Mouse (Mus musculus): ENCODE results near the gene Bcl2l13. TPM values are rescaled to one million over a fixed set of nuclear protein-coding genes. Genes with fewer than 3 reads are reported as not detected.

Bcl2l13 gene
- total RNA-seq, 1 experiment: 19.5 TPM

GRCm38 (mm10) chr6:120821715-120822114 lies 14.3 kb upstream of the Bcl2l13 start:
- H3K36me3 ChIP-seq (ENCODE audit: control insufficient read depth, insufficient read depth, low read length, poor library complexity, severe bottlenecking): peaks cover 13% of the 10 kb centered on the region
- in situ Hi-C loops (cut with MboI; ENCODE audit: low sequenced_read_pairs in 2 of 2, unreplicated experiment in 2 of 2): no loop called here
- DNase-seq (ENCODE audit: low read depth, low spot score): no peak

DNA sequence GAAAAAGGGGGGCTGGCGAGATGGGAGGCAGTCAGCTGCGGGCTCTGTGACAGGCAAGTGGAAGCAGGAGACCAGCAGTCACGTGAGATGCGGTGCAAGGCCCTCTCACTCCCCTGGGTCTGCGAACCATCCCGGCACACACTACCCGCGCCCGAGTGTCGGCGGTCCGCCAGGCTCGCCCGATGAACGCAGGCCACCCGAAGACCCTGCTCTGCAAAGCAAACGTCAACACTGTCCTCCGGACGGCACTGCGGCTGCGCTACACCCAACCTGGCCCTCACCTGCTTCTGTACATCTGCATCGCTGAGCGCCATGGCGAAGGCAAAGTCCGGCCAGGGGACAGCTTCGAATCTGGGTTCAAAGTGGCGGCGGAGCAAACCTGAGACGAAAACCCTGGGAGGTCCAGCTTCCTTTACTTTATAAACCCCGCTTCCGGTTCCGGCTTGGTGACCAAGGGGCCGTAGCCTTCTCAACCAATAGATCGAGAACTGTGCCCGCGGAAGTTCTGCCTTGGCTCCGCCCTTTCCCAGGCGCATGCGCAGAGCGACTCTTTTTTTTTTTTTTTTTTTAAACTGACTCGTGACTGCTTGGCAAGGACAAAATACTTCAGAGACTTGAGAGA lies 13.6 kb upstream of the Bcl2l13 start, which contains the start of gene Atp6v1e1:
Atp6v1e1 (minus strand) TSS at position 487 of the 622 bp plus-strand sequence.
- DNase-seq (ENCODE audit: low read depth, low spot score): peak; percentile 97
- peak within 1 kb of the TSS; percentile 92 for H3K9ac ChIP-seq (ENCODE audit: insufficient read depth, low read depth, low read length, poor library complexity, severe bottlenecking)
- no peaks in the 10 kb centered on the region for H3K9me3 ChIP-seq (ENCODE audit: control insufficient read depth, insufficient read depth, low read depth, low read length)
- peak within 1 kb of the TSS; percentile 89 to 92 for H3K4me3 ChIP-seq (ENCODE audit: insufficient read depth in 1 of 2, low read depth in 1 of 2, low read length in 2 of 2, poor library complexity in 1 of 2, severe bottlenecking in 1 of 2)
- peaks cover 10% of the 10 kb centered on the region for H3K36me3 ChIP-seq (ENCODE audit: control insufficient read depth, insufficient read depth, low read length, poor library complexity, severe bottlenecking)
- TF ChIP-seq HCFC1 (IDR thresholded peaks at IDR 0.05; ENCODE audit: borderline replicate concordance, insufficient read depth, low read length) (peak; percentile 71; the same call in 1 of the 2 replicates), CHD2 (IDR thresholded peaks at IDR 0.05; ENCODE audit: low read depth, low read length) (no peak), ZC3H11A (IDR thresholded peaks at IDR 0.05; ENCODE audit: borderline replicate concordance, low read depth, low read length) (0 out of 2 replicates have a peak, but pooled peaks have one; percentile 8), MAFK (IDR thresholded peaks at IDR 0.05; ENCODE audit: insufficient read depth, low read depth, low read length) (no peak), ZNF384 (IDR thresholded peaks at IDR 0.05; ENCODE audit: low read depth, low read length) (peak; percentile 100)
- peak within 1 kb of the TSS; percentile 85 for H3K27ac ChIP-seq (ENCODE audit: insufficient read depth, low read depth, low read length, poor library complexity, severe bottlenecking)
- 0 out of 4 replicates have a peak, but pooled peaks cover 2 to 4% of the 10 kb centered on the region in 2 experiments for H3K4me1 ChIP-seq (ENCODE audit: control insufficient read depth in 2 of 2, insufficient read depth in 2 of 2, low read length in 2 of 2, poor library complexity in 1 of 2)
- in situ Hi-C loops (cut with MboI; ENCODE audit: low sequenced_read_pairs in 2 of 2, unreplicated experiment in 2 of 2): no loop called here

More at GRCm38 (mm10) chr6:120821715-120822114, 14.3 kb upstream of the Bcl2l13 start:
- Histone ChIP-seq H3K4me3 (ENCODE audit: insufficient read depth in 1 of 2, low read depth in 1 of 2, low read length in 2 of 2, poor library complexity in 1 of 2, severe bottlenecking in 1 of 2) (peak overlapping the region; percentile 89 to 92), H3K9me3 (ENCODE audit: control insufficient read depth, insufficient read depth, low read depth, low read length) (no peaks in the 10 kb centered on the region), H3K9ac (ENCODE audit: insufficient read depth, low read depth, low read length, poor library complexity, severe bottlenecking) (peak overlapping the region; percentile 56; the same call in 1 of the 2 replicates), H3K27ac (ENCODE audit: insufficient read depth, low read depth, low read length, poor library complexity, severe bottlenecking) (no peak overlapping the region), H3K4me1 (ENCODE audit: control insufficient read depth in 2 of 2, insufficient read depth in 2 of 2, low read length in 2 of 2, poor library complexity in 1 of 2) (0 out of 4 replicates have a peak, but pooled peaks cover 2 to 4% of the 10 kb centered on the region in 2 experiments)
- TF ChIP-seq ZNF384 (IDR thresholded peaks at IDR 0.05; ENCODE audit: low read depth, low read length) (no peak), MAFK (IDR thresholded peaks at IDR 0.05; ENCODE audit: insufficient read depth, low read depth, low read length) (no peak), ZC3H11A (IDR thresholded peaks at IDR 0.05; ENCODE audit: borderline replicate concordance, low read depth, low read length) (no peak), HCFC1 (IDR thresholded peaks at IDR 0.05; ENCODE audit: borderline replicate concordance, insufficient read depth, low read length) (no peak), CHD2 (IDR thresholded peaks at IDR 0.05; ENCODE audit: low read depth, low read length) (no peak)

GRCm38 (mm10) chr6:120822937-120823614 lies 12.9 kb upstream of the Bcl2l13 start:
- Histone ChIP-seq H3K9ac (ENCODE audit: insufficient read depth, low read depth, low read length, poor library complexity, severe bottlenecking) (no peak overlapping the region; the same call in 1 of the 2 replicates), H3K9me3 (ENCODE audit: control insufficient read depth, insufficient read depth, low read depth, low read length) (no peaks in the 10 kb centered on the region), H3K36me3 (ENCODE audit: control insufficient read depth, insufficient read depth, low read length, poor library complexity, severe bottlenecking) (peaks cover 7% of the 10 kb centered on the region; the same call in 1 of the 2 replicates), H3K4me1 (ENCODE audit: control insufficient read depth in 2 of 2, insufficient read depth in 2 of 2, low read length in 2 of 2, poor library complexity in 1 of 2) (0 out of 4 replicates have a peak, but pooled peaks cover 2 to 4% of the 10 kb centered on the region in 2 experiments), H3K27ac (ENCODE audit: insufficient read depth, low read depth, low read length, poor library complexity, severe bottlenecking) (0 out of 2 replicates have a peak overlapping the region, but pooled peaks have one; percentile 66), H3K4me3 (ENCODE audit: insufficient read depth in 1 of 2, low read depth in 1 of 2, low read length in 2 of 2, poor library complexity in 1 of 2, severe bottlenecking in 1 of 2) (peak overlapping the region; percentile 31 to 45; a peak in 3 of 4 replicates)
- in situ Hi-C loops (cut with MboI; ENCODE audit: low sequenced_read_pairs in 2 of 2, unreplicated experiment in 2 of 2): no loop called here
- TF ChIP-seq CHD2 (IDR thresholded peaks at IDR 0.05; ENCODE audit: low read depth, low read length): no peak
- TF ChIP-seq MAFK (IDR thresholded peaks at IDR 0.05; ENCODE audit: insufficient read depth, low read depth, low read length): no peak
- no peak for TF ChIP-seq ZC3H11A (IDR thresholded peaks at IDR 0.05; ENCODE audit: borderline replicate concordance, low read depth, low read length)
- TF ChIP-seq ZNF384 (IDR thresholded peaks at IDR 0.05; ENCODE audit: low read depth, low read length): peak; percentile 49
- no peak for DNase-seq (ENCODE audit: low read depth, low spot score)

GRCm38 (mm10) chr6:120830056-120830455 lies 6.0 kb upstream of the Bcl2l13 start:
- H3K9me3 ChIP-seq (ENCODE audit: control insufficient read depth, insufficient read depth, low read depth, low read length): no peaks in the 10 kb centered on the region
- no peak overlapping the region for H3K9ac ChIP-seq (ENCODE audit: insufficient read depth, low read depth, low read length, poor library complexity, severe bottlenecking)
- in situ Hi-C loops (cut with MboI; ENCODE audit: low sequenced_read_pairs in 2 of 2, unreplicated experiment in 2 of 2): no loop called here
- no peak overlapping the region for H3K27ac ChIP-seq (ENCODE audit: insufficient read depth, low read depth, low read length, poor library complexity, severe bottlenecking)
- no peaks in the 10 kb centered on the region for H3K4me1 ChIP-seq (ENCODE audit: control insufficient read depth in 2 of 2, insufficient read depth in 2 of 2, low read length in 2 of 2, poor library complexity in 1 of 2)
- H3K36me3 ChIP-seq (ENCODE audit: control insufficient read depth, insufficient read depth, low read length, poor library complexity, severe bottlenecking): no peaks in the 10 kb centered on the region
- no peak for TF ChIP-seq ZNF384 (IDR thresholded peaks at IDR 0.05; ENCODE audit: low read depth, low read length)
- TF ChIP-seq HCFC1 (IDR thresholded peaks at IDR 0.05; ENCODE audit: borderline replicate concordance, insufficient read depth, low read length): no peak
- TF ChIP-seq CHD2 (IDR thresholded peaks at IDR 0.05; ENCODE audit: low read depth, low read length): no peak
- TF ChIP-seq MAFK (IDR thresholded peaks at IDR 0.05; ENCODE audit: insufficient read depth, low read depth, low read length): no peak
- TF ChIP-seq ZC3H11A (IDR thresholded peaks at IDR 0.05; ENCODE audit: borderline replicate concordance, low read depth, low read length): no peak
- H3K4me3 ChIP-seq (ENCODE audit: insufficient read depth in 1 of 2, low read depth in 1 of 2, low read length in 2 of 2, poor library complexity in 1 of 2, severe bottlenecking in 1 of 2): no peak overlapping the region
- no peak for DNase-seq (ENCODE audit: low read depth, low spot score)
